Mouse (Mus musculus): Measurements from ENCODE around the gene Asprv1.

DNA sequence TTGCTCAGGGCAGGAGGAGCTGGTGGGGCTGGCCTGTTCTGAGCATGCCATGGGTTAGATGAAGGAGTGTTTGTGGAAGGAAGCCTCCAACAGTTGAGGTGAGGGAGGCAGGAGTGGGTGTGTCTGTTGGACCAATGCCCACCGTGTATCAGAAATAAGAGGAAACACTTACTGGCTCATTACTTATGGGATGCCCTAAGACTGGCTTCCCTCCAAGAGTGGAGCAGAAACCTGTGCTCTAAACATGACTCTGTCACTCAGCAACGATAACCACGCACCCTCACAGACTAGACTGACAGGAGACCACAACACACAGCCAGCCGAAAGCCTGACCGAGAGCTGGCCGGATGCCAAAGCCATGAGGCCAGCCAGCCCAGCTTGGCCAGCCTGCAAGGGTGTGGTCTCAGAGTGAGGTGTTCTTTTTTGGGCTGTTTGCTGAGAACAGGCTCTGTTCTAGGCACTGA is 28.0 kb upstream of the Asprv1 start:
- TF ChIP-seq EP300 (IDR thresholded peaks at IDR 0.05; ENCODE audit: low read depth) (no peak), CTCF (IDR thresholded peaks at IDR 0.05; ENCODE audit: low read depth) (no peak)
